Mouse (Mus musculus) embryonic facial prominence, embryonic 12.5 days (tissue): ENCODE measurements around the gene Nif3l1. TPM values are rescaled to one million over a fixed set of nuclear protein-coding genes. Genes with fewer than 3 reads are reported as not detected.

Experiments
- ATAC-seq: fragments of 200-750 bp; cut with Nextera tagmentation; 2 replicates; pipeline ENCODE4 v1.8.0; 2017; ENCODE audit not compliant: insufficient number of reproducible peaks, insufficient read depth, low FRiP score, low TSS enrichment
- H3K27ac ChIP-seq: fragments of 300-500 bp; sonication (generic); 2 replicates; pipeline ENCODE4 v1.5.1; 2016; ENCODE audit warnings: mild to moderate bottlenecking
- H3K27me3 ChIP-seq: fragments of 300-500 bp; sonication (generic); 2 replicates; pipeline ENCODE4 v1.6.1; 2016; ENCODE audit warnings: mild to moderate bottlenecking, moderate library complexity
- H3K36me3 ChIP-seq: fragments of 300-500 bp; sonication (generic); 2 replicates; pipeline ENCODE4 v1.6.1; 2016; ENCODE audit warnings: mild to moderate bottlenecking
- H3K4me1 ChIP-seq: fragments of 300-500 bp; sonication (generic); 2 replicates; pipeline ENCODE4 v1.6.1; 2016
- H3K4me2 ChIP-seq: fragments of 300-500 bp; sonication (generic); replicated peaks from 2 replicates; pipeline ENCODE4 v1.6.1; 2016; ENCODE audit warnings: mild to moderate bottlenecking, moderate library complexity
- H3K4me3 ChIP-seq: fragments of 300-500 bp; sonication (generic); 2 replicates; pipeline ENCODE4 v1.5.1; 2016; ENCODE audit warnings: mild to moderate bottlenecking
- H3K9ac ChIP-seq: fragments of 300-500 bp; sonication (generic); 2 replicates; pipeline ENCODE4 v1.6.1; 2016; ENCODE audit warnings: mild to moderate bottlenecking, moderate library complexity
- H3K9me3 ChIP-seq: fragments of 300-500 bp; sonication (generic); 2 replicates; pipeline ENCODE4 v1.6.1; 2016; ENCODE audit warnings: mild to moderate bottlenecking, moderate library complexity
- WGBS: fragments of 180-500 bp; shearing (Covaris S2); methylation state at CpG from one replicate; pipeline ENCODE4 v1.1.7; 2016; 5-methylcytosine and 5-hydroxymethylcytosine counted together
- polyA plus RNA-seq: library from polyadenylated mRNA; unstranded; fragments of >200 nt; fragmentation: Nextera tagmentation; extraction: Ambion mirVana; gene quantifications from 2 replicates; pipeline ENCODE4 v1.2.1, GENCODE M21; 2016

Gene Nif3l1
- polyA plus RNA-seq, 1 experiment from 2014 or later, result 56.0 TPM

GRCm38 (mm10) chr1:58416048-58416447 lies 28.9 kb upstream of the Nif3l1 start:
- Histone ChIP-seq H3K36me3 (peaks cover 83% of the 10 kb centered on the region), H3K9me3 (no peaks in the 10 kb centered on the region), H3K27me3 (no peaks in the 10 kb centered on the region), H3K9ac (no peak overlapping the region), H3K4me3 (no peak overlapping the region), H3K4me2 (no peak overlapping the region), H3K4me1 (peaks cover 3% of the 10 kb centered on the region), H3K27ac (no peak overlapping the region)
- WGBS, result 89% methylated on average over 2 of the region's 2 CpGs
- ATAC-seq, result no peak

- WGBS, result 89% methylated on average over 10 of the region's 10 CpGs
- Histone ChIP-seq H3K27me3 (no peaks in the 10 kb centered on the region), H3K27ac (no peak overlapping the region), H3K4me3 (no peak overlapping the region), H3K9ac (no peak overlapping the region), H3K4me1 (peaks cover 15% of the 10 kb centered on the region), H3K9me3 (no peaks in the 10 kb centered on the region), H3K36me3 (peaks cover 55% of the 10 kb centered on the region), H3K4me2 (no peak overlapping the region)
- ATAC-seq, result no peak
These were observed 24.9 kb upstream of the Nif3l1 start for GRCm38 (mm10) chr1:58420032-58420431.

- Histone ChIP-seq H3K27ac (no peak overlapping the region), H3K4me3 (no peak overlapping the region), H3K9ac (no peak overlapping the region), H3K27me3 (no peaks in the 10 kb centered on the region), H3K4me1 (peaks cover 15% of the 10 kb centered on the region), H3K36me3 (peaks cover 48% of the 10 kb centered on the region), H3K9me3 (no peaks in the 10 kb centered on the region), H3K4me2 (0 out of 2 replicates have a peak overlapping the region, but pooled peaks have one; percentile 11)
- 74% methylated on average over 7 of the region's 7 CpGs for WGBS
- ATAC-seq, result no peak
These were observed 24.0 kb upstream of the Nif3l1 start for GRCm38 (mm10) chr1:58420961-58421360.

- H3K9me3 ChIP-seq, result no peaks in the 10 kb centered on the region
- H3K27ac ChIP-seq, result peak overlapping the region; percentile 99
- H3K4me1 ChIP-seq, result peaks cover 15% of the 10 kb centered on the region
- peak overlapping the region; percentile 99 for H3K9ac ChIP-seq
- H3K4me3 ChIP-seq, result peak overlapping the region; percentile 99
- H3K36me3 ChIP-seq, result peaks cover 31% of the 10 kb centered on the region
- no peaks in the 10 kb centered on the region for H3K27me3 ChIP-seq
- 7% methylated on average over 13 of the region's 13 CpGs for WGBS
- peak overlapping the region; percentile 76 for H3K4me2 ChIP-seq
- ATAC-seq, result no peak
These were observed 22.1 kb upstream of the Nif3l1 start for GRCm38 (mm10) chr1:58422879-58423278.

GRCm38 (mm10) chr1:58423371-58424248 lies 21.3 kb upstream of the Nif3l1 start, which contains the start of gene Clk1:
TSS of gene Clk1 (minus strand) at chr1:58424066.
- Histone ChIP-seq H3K4me3 (peak within 1 kb of the TSS; percentile 99), H3K4me1 (peaks cover 15% of the 10 kb centered on the region), H3K9ac (peak within 1 kb of the TSS; percentile 99), H3K4me2 (peak within 1 kb of the TSS; percentile 76), H3K27ac (peak within 1 kb of the TSS; percentile 99), H3K36me3 (peaks cover 24% of the 10 kb centered on the region), H3K9me3 (no peaks in the 10 kb centered on the region), H3K27me3 (no peaks in the 10 kb centered on the region)
- peak; percentile 93 for ATAC-seq
- WGBS, result under 1% methylated on average over 79 of the region's 79 CpGs

- Histone ChIP-seq H3K9me3 (no peaks in the 10 kb centered on the region), H3K4me2 (no peak overlapping the region), H3K9ac (no peak overlapping the region), H3K36me3 (peaks cover 15% of the 10 kb centered on the region), H3K27ac (no peak overlapping the region), H3K27me3 (no peaks in the 10 kb centered on the region), H3K4me3 (no peak overlapping the region), H3K4me1 (peaks cover 15% of the 10 kb centered on the region)
- WGBS, result 89% methylated on average over 3 of the region's 3 CpGs
- no peak for ATAC-seq
These were observed 20.4 kb upstream of the Nif3l1 start for GRCm38 (mm10) chr1:58424551-58424950.

GRCm38 (mm10) chr1:58444691-58445090 lies 260 bp upstream of the Nif3l1 start:
- Histone ChIP-seq H3K27ac (peak overlapping the region; percentile 92), H3K4me3 (peak overlapping the region; percentile 66), H3K4me2 (peak overlapping the region; percentile 72), H3K36me3 (peaks cover 43% of the 10 kb centered on the region), H3K9ac (peak overlapping the region; percentile 78), H3K9me3 (no peaks in the 10 kb centered on the region), H3K27me3 (no peaks in the 10 kb centered on the region), H3K4me1 (peaks cover 21% of the 10 kb centered on the region)
- 14% methylated on average over 10 of the region's 10 CpGs for WGBS
- ATAC-seq, result no peak

GRCm38 (mm10) chr1:58445861-58446260 lies 910 bp downstream of the Nif3l1 start:
- no peaks in the 10 kb centered on the region for H3K9me3 ChIP-seq
- H3K9ac ChIP-seq, result peak overlapping the region; percentile 78
- H3K4me3 ChIP-seq, result peak overlapping the region; percentile 66
- 7% methylated on average over 11 of the region's 11 CpGs for WGBS
- no peaks in the 10 kb centered on the region for H3K27me3 ChIP-seq
- peaks cover 42% of the 10 kb centered on the region for H3K36me3 ChIP-seq
- H3K27ac ChIP-seq, result peak overlapping the region; percentile 92
- peak overlapping the region; percentile 72 for H3K4me2 ChIP-seq
- ATAC-seq, result no peak
- H3K4me1 ChIP-seq, result peaks cover 21% of the 10 kb centered on the region

GRCm38 (mm10) chr1:58447766-58448165 lies 2.8 kb downstream of the Nif3l1 start:
- 95% methylated on average over 7 of the region's 7 CpGs for WGBS
- peaks cover 44% of the 10 kb centered on the region for H3K36me3 ChIP-seq
- H3K27ac ChIP-seq, result no peak overlapping the region
- no peak overlapping the region for H3K4me3 ChIP-seq
- H3K4me1 ChIP-seq, result peaks cover 21% of the 10 kb centered on the region
- no peak overlapping the region for H3K9ac ChIP-seq
- no peak overlapping the region for H3K4me2 ChIP-seq
- no peaks in the 10 kb centered on the region for H3K27me3 ChIP-seq
- H3K9me3 ChIP-seq, result no peaks in the 10 kb centered on the region
- ATAC-seq, result no peak

GRCm38 (mm10) chr1:58448396-58448795 lies 3.4 kb downstream of the Nif3l1 start:
- Histone ChIP-seq H3K4me1 (peaks cover 21% of the 10 kb centered on the region), H3K9ac (no peak overlapping the region), H3K27ac (no peak overlapping the region), H3K4me2 (no peak overlapping the region), H3K9me3 (no peaks in the 10 kb centered on the region), H3K36me3 (peaks cover 50% of the 10 kb centered on the region), H3K27me3 (no peaks in the 10 kb centered on the region), H3K4me3 (no peak overlapping the region)
- no peak for ATAC-seq
- 80% methylated on average over 7 of the region's 7 CpGs for WGBS

- Histone ChIP-seq H3K36me3 (peaks cover 83% of the 10 kb centered on the region), H3K9ac (no peak overlapping the region), H3K4me1 (no peaks in the 10 kb centered on the region), H3K27me3 (no peaks in the 10 kb centered on the region), H3K4me2 (no peak overlapping the region), H3K4me3 (no peak overlapping the region), H3K9me3 (no peaks in the 10 kb centered on the region), H3K27ac (no peak overlapping the region)
- no peak for ATAC-seq
- 94% methylated on average over 6 of the region's 6 CpGs for WGBS
These were observed 9.4 kb downstream of the Nif3l1 start for GRCm38 (mm10) chr1:58454316-58454715.

GRCm38 (mm10) chr1:58458175-58458574 lies 13.2 kb downstream of the Nif3l1 start:
- H3K27me3 ChIP-seq, result no peaks in the 10 kb centered on the region
- H3K9ac ChIP-seq, result no peak overlapping the region
- no peak overlapping the region for H3K4me2 ChIP-seq
- H3K27ac ChIP-seq, result no peak overlapping the region
- no peak for ATAC-seq
- 93% methylated on average over 5 of the region's 5 CpGs for WGBS
- no peaks in the 10 kb centered on the region for H3K9me3 ChIP-seq
- no peaks in the 10 kb centered on the region for H3K4me1 ChIP-seq
- no peak overlapping the region for H3K4me3 ChIP-seq
- H3K36me3 ChIP-seq, result peaks cover 89% of the 10 kb centered on the region
